Mouse (Mus musculus): ENCODE results near the gene Rimklb.

DNA sequence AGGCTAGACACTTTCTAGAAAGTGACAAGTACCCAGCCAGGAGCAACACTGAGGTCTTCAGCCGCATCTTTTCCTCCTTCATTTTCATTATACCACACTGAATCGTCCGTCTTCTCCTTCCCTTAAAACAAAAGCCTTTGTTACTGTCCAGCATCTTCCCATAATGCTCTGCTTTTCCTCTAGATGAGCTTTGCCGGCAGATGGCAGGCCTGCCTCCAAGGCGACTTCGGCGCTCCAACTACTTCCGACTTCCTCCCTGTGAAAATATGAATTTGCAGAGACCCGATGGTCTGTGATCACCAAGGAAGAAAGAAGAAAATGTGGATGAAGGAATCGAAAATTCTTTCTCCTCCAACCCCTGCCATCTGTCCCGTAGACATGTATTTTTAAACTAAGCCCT lies 29.6 kb upstream of the Rimklb start:
- TF ChIP-seq CTCF (IDR thresholded peaks at IDR 0.05; ENCODE audit: low read depth): no peak
- TF ChIP-seq EP300 (IDR thresholded peaks at IDR 0.05; ENCODE audit: low read depth): no peak
